Mouse (Mus musculus) heart, embryonic 10.5 days (tissue): ENCODE measurements around the gene Golm1. TPM values are rescaled to one million over a fixed set of nuclear protein-coding genes. Genes with fewer than 3 reads are reported as not detected.

Source experiments
- DNase-seq: peaks from one replicate; pipeline ENCODE4 v3.0.0-alpha.2; 2017; ENCODE audit warnings: low spot score
- H3K27ac ChIP-seq: fragments of 300-500 bp; sonication (generic); 2 replicates; pipeline ENCODE4 v1.5.1; 2016; ENCODE audit warnings: mild to moderate bottlenecking
- H3K27me3 ChIP-seq: fragments of 300-500 bp; sonication (generic); 2 replicates; pipeline ENCODE4 v1.6.1; 2016; ENCODE audit warnings: mild to moderate bottlenecking; ENCODE audit not compliant: poor library complexity, insufficient read depth, severe bottlenecking
- H3K36me3 ChIP-seq: fragments of 300-500 bp; sonication (generic); 2 replicates; pipeline ENCODE4 v1.6.1; 2016; ENCODE audit warnings: mild to moderate bottlenecking, moderate library complexity
- H3K4me1 ChIP-seq: fragments of 300-500 bp; sonication (generic); 2 replicates; pipeline ENCODE4 v1.6.1; 2016; ENCODE audit warnings: mild to moderate bottlenecking
- H3K4me3 ChIP-seq: fragments of 300-500 bp; sonication (generic); 2 replicates; pipeline ENCODE4 v1.5.1; 2016; ENCODE audit warnings: mild to moderate bottlenecking, moderate library complexity
- H3K9me3 ChIP-seq: fragments of 300-500 bp; sonication (generic); 2 replicates; pipeline ENCODE4 v1.6.1; 2016; ENCODE audit warnings: mild to moderate bottlenecking, moderate library complexity
- WGBS: fragments of 180-500 bp; shearing (Covaris S2); methylation state at CpG from one replicate; pipeline ENCODE4 v1.1.7; 2016; 5-methylcytosine and 5-hydroxymethylcytosine counted together
- polyA plus RNA-seq: library from polyadenylated mRNA; unstranded; fragments of >200 nt; fragmentation: Nextera tagmentation; extraction: Ambion mirVana; gene quantifications from 2 replicates; pipeline ENCODE4 v1.2.1, GENCODE M21; 2016

The Golm1 gene
- polyA plus RNA-seq, 1 experiment from 2014 or later = 74.5 TPM

DNA sequence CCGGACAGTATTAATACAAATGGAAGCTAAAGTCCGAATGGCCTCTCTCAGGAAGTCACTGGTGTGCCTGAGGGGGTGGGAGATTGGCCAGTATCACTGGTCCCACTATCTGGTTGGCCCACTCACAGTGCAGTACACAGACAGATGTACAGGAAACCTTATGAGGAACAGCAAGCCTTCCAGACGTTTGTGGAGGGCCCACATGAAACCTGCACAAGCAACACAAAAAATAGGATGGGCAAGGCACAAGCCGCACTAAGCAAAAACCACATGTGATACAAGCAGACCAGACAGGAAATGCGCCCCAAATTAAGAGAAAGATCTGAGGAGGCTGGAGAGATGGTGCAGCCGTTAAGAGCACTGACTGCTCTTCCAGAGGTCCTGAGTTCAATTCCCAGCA, 3.4 kb downstream of the Golm1 start:
- Histone ChIP-seq H3K9me3 (no peaks in the 10 kb centered on the region), H3K27me3 (no peaks in the 10 kb centered on the region), H3K27ac (no peak overlapping the region), H3K4me1 (peaks cover 30% of the 10 kb centered on the region), H3K36me3 (no peaks in the 10 kb centered on the region), H3K4me3 (no peak overlapping the region)
- WGBS = 66% methylated on average over 6 of the region's 6 CpGs
- DNase-seq = no peak

DNA sequence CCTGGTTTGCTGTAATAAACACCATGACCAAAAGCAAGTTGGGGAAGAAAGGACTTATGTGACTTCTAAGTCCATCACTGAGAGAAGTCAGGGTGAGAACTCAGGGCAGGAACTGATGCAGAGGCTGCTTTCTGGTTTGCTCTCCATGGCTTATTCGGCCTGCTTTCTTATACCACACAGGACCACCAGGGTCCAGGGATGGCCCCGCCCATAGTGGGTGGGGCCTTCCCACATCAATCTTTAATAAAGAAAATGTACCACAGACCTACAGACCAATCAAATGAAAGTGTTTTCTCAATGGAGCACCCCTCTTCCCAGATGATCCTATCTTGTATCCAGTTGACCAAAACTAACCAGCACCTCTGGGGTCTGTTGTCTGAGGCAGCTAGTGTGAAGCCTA, 4.1 kb downstream of the Golm1 start:
- H3K36me3 ChIP-seq = 0 out of 2 replicates have a peak, but pooled peaks cover 5% of the 10 kb centered on the region
- H3K4me1 ChIP-seq = peaks cover 30% of the 10 kb centered on the region
- no peaks in the 10 kb centered on the region for H3K27me3 ChIP-seq
- H3K4me3 ChIP-seq = no peak overlapping the region
- no peak overlapping the region for H3K27ac ChIP-seq
- H3K9me3 ChIP-seq = no peaks in the 10 kb centered on the region
- no peak for DNase-seq
- WGBS = 71% methylated on average over 2 of the region's 2 CpGs

DNA sequence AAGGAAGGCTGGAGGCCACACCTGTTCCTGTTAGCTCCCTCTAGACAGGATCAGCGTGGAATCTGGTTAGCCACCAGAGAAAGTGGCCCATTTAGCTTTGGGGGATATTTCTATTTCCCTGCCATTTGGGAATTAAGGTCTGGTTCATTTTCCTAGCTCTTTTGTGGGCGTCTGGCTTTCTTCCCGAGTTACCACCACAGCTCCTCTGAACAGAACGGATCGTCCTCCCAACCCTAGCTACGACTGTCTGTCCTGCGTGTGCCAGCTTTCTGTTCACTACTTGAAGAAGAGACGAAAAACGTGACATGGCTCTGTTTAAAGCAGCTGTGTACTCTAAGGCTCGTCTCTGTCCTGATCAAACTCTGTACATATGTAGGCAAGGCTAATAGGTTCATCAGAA, 5.7 kb downstream of the Golm1 start:
- DNase-seq = no peak
- H3K4me1 ChIP-seq = peaks cover 30% of the 10 kb centered on the region
- no peak overlapping the region for H3K27ac ChIP-seq
- H3K36me3 ChIP-seq = peaks cover 20% of the 10 kb centered on the region
- WGBS = 88% methylated on average over 10 of the region's 10 CpGs
- no peak overlapping the region for H3K4me3 ChIP-seq
- H3K27me3 ChIP-seq = no peaks in the 10 kb centered on the region
- no peaks in the 10 kb centered on the region for H3K9me3 ChIP-seq

DNA sequence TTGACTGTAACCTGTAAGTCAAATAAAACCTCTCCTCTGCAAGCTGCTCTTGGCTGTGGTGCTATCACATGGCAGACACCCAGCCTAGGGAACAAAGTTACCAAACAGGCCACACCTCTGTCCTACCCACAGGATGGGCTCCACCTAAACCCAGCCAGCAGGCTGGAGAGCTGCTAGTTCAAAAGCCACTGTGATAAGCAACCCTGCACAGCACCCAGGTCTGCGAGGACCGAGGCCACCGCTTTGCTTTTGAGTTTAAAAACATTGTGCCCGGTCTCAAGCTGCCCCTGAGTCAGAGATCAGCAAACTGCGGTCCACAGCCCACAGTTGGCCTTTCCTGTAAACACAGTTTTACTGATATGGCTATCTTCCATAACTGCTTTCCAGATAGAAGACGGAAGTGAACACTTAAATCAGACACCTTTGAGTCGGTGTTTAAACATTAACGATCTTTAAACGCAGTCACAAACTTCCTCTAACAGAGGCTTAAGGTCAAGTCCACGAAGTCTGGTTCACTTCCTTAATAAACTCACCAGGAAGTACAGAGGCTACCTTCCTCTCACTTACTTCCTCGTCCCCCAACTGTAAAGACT, 7.0 kb downstream of the Golm1 start:
- peak; percentile 88 for DNase-seq
- Histone ChIP-seq H3K27me3 (no peaks in the 10 kb centered on the region), H3K36me3 (peaks cover 33% of the 10 kb centered on the region), H3K4me1 (peaks cover 18% of the 10 kb centered on the region), H3K27ac (peak overlapping the region; percentile 70), H3K9me3 (no peaks in the 10 kb centered on the region), H3K4me3 (no peak overlapping the region)
- WGBS = 39% methylated on average over 11 of the region's 11 CpGs

DNA sequence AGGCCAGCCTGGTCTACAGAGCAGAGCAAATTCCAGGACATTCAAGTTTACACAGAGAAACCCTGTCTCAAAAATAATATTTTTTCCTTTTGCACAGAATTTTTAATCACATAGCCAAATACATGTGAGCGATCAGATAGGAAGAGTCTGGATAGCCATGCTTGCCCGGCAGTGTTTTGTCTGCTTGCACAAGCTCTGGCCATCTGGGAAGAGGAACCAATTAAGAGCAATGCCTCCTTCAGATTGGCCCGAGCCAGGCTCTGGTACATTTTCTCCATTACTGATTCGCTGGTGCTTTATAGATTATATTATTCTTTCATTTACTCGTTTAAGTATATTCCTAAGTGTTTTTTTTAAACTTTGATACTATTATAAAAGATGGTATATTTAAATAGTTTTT, 7.8 kb downstream of the Golm1 start:
- H3K27ac ChIP-seq = no peak overlapping the region
- H3K9me3 ChIP-seq = no peaks in the 10 kb centered on the region
- H3K4me3 ChIP-seq = no peak overlapping the region
- peaks cover 40% of the 10 kb centered on the region for H3K36me3 ChIP-seq
- 86% methylated on average over 5 of the region's 5 CpGs for WGBS
- peaks cover 12% of the 10 kb centered on the region for H3K4me1 ChIP-seq
- DNase-seq = no peak
- H3K27me3 ChIP-seq = no peaks in the 10 kb centered on the region

DNA sequence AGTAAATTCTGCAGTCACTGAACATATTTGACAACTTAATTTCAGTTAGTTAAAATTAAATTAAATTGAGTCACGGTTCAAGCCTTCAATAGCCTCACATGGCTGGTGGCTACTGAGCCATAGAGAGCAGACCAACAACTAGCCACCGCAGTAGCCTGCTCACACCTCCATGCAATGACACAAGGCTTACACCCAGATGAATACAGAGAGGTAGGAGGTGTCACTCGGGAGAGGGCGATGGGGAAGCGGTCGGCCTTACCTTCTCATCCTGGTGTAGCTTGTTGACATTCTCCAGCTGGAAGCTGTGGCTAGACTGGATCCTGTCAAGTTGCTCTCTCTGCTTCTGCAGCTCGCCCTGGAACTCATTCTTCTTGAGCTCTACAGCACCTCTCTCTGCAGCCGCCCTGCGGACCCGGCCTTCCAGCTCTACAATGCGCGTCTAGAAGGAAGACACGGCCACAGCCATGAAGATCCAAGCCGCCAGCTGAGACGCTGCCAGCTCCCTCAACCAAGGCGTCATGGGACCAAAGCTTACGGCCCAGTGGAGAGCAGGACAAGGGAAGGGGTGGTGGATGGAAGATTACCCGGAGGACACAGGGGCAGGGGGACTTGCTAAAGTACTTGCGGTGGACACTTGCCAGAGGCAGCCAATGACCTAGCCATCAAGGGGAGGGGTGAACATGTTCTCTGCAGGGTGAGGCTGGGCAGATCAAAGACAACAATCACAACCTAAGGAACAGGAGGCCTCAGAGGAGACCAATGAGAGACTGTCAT, 11.5 kb downstream of the Golm1 start:
- WGBS = 91% methylated on average over 19 of the region's 19 CpGs
- Histone ChIP-seq H3K4me1 (peaks cover 10% of the 10 kb centered on the region), H3K4me3 (no peak overlapping the region), H3K27ac (no peak overlapping the region), H3K27me3 (no peaks in the 10 kb centered on the region), H3K36me3 (peaks cover 71% of the 10 kb centered on the region), H3K9me3 (no peaks in the 10 kb centered on the region)
- no peak for DNase-seq

DNA sequence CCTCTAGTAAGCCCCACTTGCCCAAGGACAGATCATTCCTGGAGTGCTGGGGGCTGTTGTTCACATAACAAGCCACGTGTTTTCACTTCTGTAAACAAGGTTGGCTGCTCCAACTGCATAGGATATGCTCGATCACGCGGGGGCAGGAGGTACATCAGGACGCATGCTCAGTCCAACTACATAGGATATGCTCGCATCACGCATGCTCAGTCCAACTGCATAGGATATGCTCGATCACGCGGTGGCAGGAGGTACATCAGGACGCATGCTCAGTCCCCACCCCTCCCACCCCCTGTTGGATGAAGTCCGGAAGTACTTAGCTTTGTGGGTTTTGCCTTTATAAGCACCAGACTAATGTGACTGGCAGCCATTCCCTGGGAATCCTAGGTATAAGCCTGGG, 13.6 kb downstream of the Golm1 start:
- Histone ChIP-seq H3K4me1 (peaks cover 2% of the 10 kb centered on the region; the same call in 1 of the 2 replicates), H3K27ac (no peak overlapping the region), H3K4me3 (no peak overlapping the region), H3K36me3 (peaks cover 83% of the 10 kb centered on the region), H3K9me3 (no peaks in the 10 kb centered on the region), H3K27me3 (no peaks in the 10 kb centered on the region)
- 95% methylated on average over 12 of the region's 12 CpGs for WGBS
- no peak for DNase-seq

DNA sequence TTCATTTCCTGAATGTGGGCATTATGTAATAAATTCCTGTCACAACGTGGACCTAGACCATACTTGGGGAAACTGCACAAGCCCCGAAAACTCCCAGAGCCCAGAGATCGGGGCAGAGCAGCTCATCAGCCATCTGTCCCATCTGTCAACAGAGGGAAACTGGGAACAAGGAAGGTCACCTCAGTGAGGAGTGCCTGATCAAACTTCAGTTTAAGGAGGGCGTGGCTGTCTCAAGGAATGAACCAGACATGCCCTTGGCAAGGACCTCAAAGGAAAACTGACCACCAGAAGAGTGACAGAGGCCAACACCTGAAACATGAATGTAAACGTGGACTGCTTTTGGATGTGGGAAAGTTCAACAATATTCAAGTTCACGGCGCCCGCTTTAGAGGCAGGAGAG, 14.2 kb downstream of the Golm1 start:
- no peak overlapping the region for H3K4me3 ChIP-seq
- peaks cover 8% of the 10 kb centered on the region; the same call in 1 of the 2 replicates for H3K4me1 ChIP-seq
- H3K27me3 ChIP-seq = no peaks in the 10 kb centered on the region
- DNase-seq = no peak
- H3K27ac ChIP-seq = no peak overlapping the region
- no peaks in the 10 kb centered on the region for H3K9me3 ChIP-seq
- H3K36me3 ChIP-seq = peaks cover 79% of the 10 kb centered on the region
- WGBS = 95% methylated on average over 8 of the region's 8 CpGs

DNA sequence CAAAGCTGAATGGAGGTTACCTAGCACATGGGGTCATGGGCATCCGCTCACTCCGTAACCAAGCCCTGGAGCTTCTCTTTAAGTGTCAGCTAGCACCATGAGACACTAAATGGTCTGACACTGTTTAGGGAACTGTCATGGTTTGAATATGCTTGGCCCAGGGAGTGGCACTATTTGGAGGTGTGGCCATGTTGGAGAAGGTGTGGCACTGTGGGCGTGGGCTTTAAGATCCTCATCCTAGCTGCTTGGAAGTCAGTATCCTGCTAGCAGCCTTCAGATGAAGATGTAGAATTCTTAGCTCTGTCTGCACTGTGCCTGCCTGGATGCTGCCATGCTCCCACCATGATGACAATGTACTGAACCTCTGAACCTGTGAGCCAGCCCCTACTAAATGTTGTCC, 15.2 kb downstream of the Golm1 start:
- 91% methylated on average over 3 of the region's 3 CpGs for WGBS
- Histone ChIP-seq H3K36me3 (peaks cover 70% of the 10 kb centered on the region), H3K4me3 (no peak overlapping the region), H3K27me3 (no peaks in the 10 kb centered on the region), H3K4me1 (peaks cover 9% of the 10 kb centered on the region; the same call in 1 of the 2 replicates), H3K9me3 (no peaks in the 10 kb centered on the region), H3K27ac (no peak overlapping the region)
- DNase-seq = no peak

DNA sequence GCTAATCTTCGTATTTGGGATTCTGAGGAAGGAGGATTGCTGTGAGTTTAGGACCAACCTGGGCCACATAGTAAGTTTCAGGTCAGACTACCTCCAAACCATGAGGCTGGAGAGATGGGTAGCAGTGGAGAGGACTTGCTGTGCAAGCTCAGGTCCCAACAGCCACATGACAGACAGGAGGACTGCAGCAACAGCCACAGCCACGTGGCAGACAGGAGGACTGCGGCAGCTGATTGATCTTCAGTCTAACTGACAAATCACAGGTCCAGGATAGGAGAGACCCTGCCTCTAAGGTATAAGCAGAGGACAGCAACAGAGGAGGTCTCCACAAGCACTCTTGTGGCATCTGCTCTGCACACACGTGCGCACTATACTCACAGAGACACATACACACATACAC, 17.8 kb downstream of the Golm1 start:
- H3K27me3 ChIP-seq = no peaks in the 10 kb centered on the region
- H3K4me3 ChIP-seq = no peak overlapping the region
- DNase-seq = no peak
- H3K27ac ChIP-seq = no peak overlapping the region
- peaks cover 26% of the 10 kb centered on the region for H3K4me1 ChIP-seq
- 78% methylated on average over 5 of the region's 5 CpGs for WGBS
- H3K9me3 ChIP-seq = no peaks in the 10 kb centered on the region
- peaks cover 51% of the 10 kb centered on the region for H3K36me3 ChIP-seq

DNA sequence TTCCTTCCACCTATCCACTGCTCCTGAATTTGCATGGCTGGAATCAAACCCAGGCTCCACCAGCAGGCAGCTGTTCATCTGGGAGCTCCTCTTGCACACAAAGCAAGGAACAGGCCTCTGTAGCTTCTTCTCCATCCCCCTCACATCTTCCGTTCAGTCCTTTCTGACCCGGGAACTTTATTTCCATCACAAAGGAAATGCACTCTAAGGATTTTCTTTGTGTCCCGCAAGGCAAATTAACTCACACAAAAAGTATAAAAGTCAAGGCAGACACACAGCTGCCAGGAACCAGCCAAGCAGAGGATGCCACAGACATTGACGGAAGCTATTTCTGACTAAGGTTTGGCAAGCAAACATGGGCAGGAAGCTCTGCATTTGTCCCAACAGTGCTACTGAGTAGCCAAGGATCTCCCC, 18.6 kb downstream of the Golm1 start:
- Histone ChIP-seq H3K36me3 (peaks cover 43% of the 10 kb centered on the region), H3K27me3 (no peaks in the 10 kb centered on the region), H3K27ac (no peak overlapping the region), H3K4me3 (no peak overlapping the region), H3K4me1 (peaks cover 34% of the 10 kb centered on the region), H3K9me3 (no peaks in the 10 kb centered on the region)
- 70% methylated on average over 4 of the region's 4 CpGs for WGBS
- DNase-seq = no peak

DNA sequence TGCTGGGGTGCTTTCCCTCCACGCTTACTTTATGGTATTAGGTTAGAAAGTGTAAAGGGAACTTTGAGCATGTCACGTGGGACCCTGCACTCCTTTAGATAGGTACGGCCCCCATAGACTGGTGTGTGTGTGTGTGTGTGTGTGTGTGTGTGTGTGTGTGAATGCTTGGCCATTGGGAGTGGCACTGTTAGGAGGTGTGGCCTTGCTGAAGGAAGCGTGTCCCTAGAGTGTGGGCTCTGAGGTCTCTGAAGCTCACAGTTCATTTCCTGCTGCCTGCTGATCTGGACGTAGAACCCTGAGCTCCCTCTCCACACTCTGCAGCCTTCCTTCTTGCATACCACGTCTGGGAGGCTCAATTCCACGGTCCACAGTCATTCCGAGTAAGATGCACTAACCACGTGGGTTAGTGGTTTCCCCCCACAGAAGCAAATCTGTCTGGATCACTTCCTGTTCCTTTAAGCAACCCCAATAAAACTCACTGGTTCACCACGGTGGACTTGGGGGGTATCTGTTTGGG, 19.2 kb downstream of the Golm1 start:
- no peaks in the 10 kb centered on the region for H3K27me3 ChIP-seq
- H3K4me3 ChIP-seq = no peak overlapping the region
- H3K27ac ChIP-seq = no peak overlapping the region
- WGBS = 72% methylated on average over 10 of the region's 10 CpGs
- no peak for DNase-seq
- no peaks in the 10 kb centered on the region for H3K9me3 ChIP-seq
- H3K4me1 ChIP-seq = peaks cover 34% of the 10 kb centered on the region
- peaks cover 37% of the 10 kb centered on the region for H3K36me3 ChIP-seq

DNA sequence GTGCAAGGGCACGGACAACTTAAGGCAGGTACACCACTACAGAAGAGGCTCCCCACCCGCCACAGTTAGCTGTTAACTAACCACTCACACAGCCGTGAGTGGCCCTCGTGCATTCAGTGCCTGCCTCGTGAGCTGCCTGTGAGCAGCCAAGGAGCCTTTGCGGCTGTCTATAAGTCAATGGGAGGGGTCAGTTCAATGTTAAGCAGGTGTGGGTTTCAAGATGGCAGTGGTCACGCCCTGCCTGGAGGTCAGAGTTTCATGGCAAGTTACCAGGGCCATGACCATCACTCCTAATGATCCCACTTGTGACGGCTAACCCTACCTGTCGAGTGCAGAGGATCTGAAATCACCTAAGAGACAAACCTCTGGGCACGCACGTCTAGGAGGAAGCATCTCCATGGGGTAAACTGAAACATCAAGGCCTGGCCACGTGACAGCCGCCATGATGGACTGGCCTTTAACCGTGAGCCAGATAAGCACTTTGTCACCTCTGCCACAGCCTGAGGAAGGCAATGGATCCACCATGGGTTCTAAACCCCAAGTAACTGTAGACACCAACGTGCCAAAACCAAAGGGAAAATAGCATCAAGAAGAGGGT, 19.8 kb downstream of the Golm1 start:
- Histone ChIP-seq H3K4me1 (peaks cover 37% of the 10 kb centered on the region), H3K4me3 (no peak overlapping the region), H3K27me3 (no peaks in the 10 kb centered on the region), H3K9me3 (no peaks in the 10 kb centered on the region), H3K27ac (no peak overlapping the region), H3K36me3 (peaks cover 33% of the 10 kb centered on the region)
- no peak for DNase-seq
- WGBS = 93% methylated on average over 15 of the region's 15 CpGs
